Mouse (Mus musculus): Measurements from ENCODE around the gene Spint3. TPM values are rescaled to one million over a fixed set of nuclear protein-coding genes. Genes with fewer than 3 reads are reported as not detected.

The Spint3 gene
- polyA plus RNA-seq, 2 experiments, result not detected

GRCm38 (mm10) chr2:164563339-164564038 lies 9.8 kb downstream of the Spint3 start:
- H3K9me3 ChIP-seq (ENCODE audit: control insufficient read depth, low read length), result no peaks in the 10 kb centered on the region
- peak overlapping the region; percentile 25 to 31; a peak in 3 of 4 replicates for H3K4me3 ChIP-seq (ENCODE audit: insufficient read depth in 1 of 2, low read depth in 2 of 2, low read length in 2 of 2)
- H3K4me1 ChIP-seq (replicated peaks; ENCODE audit: control insufficient read depth in 2 of 2, insufficient read depth in 2 of 2, low read length in 1 of 2), result peaks cover 0 to 5% of the 10 kb centered on the region in 2 experiments; a peak in 1 of 4 replicates
- H3K4me2 ChIP-seq (ENCODE audit: low read depth), result peak overlapping the region; percentile 55
- H3K27me3 ChIP-seq (ENCODE audit: control insufficient read depth, insufficient read depth, low read length), result peaks cover 20% of the 10 kb centered on the region
- no peak overlapping the region for H3K9ac ChIP-seq (replicated peaks)
- WGBS (ENCODE audit: insufficient replicate concordance), result under 1% methylated on average over 32 of the region's 32 CpGs
- H3K36me3 ChIP-seq (replicated peaks; ENCODE audit: control insufficient read depth, insufficient read depth, low read depth), result no peaks in the 10 kb centered on the region
- TF ChIP-seq EP300 (IDR thresholded peaks at IDR 0.05; ENCODE audit: low read depth), result no peak
- peak; percentile 32; the same call in 1 of the 2 replicates for TF ChIP-seq CTCF (IDR thresholded peaks at IDR 0.05; ENCODE audit: low read depth)
- no peak overlapping the region for H3K27ac ChIP-seq
- DNase-seq (ENCODE audit: low read depth in 3 of 3, low spot score in 3 of 3) (no peak), ATAC-seq (ENCODE audit: insufficient read depth) (no peak)

GRCm38 (mm10) chr2:164562391-164563188 lies 10.7 kb downstream of the Spint3 start, which contains the start of gene Wfdc2:
Gene Wfdc2 (plus strand): TSS chr2:164562413.
- DNase-seq (ENCODE audit: low read depth in 3 of 3, low spot score in 3 of 3), result no peak
- Histone ChIP-seq H3K4me1 (replicated peaks; ENCODE audit: control insufficient read depth in 2 of 2, insufficient read depth in 2 of 2, low read length in 1 of 2) (peaks cover 0 to 5% of the 10 kb centered on the region in 2 experiments; a peak in 1 of 4 replicates), H3K4me3 (ENCODE audit: insufficient read depth in 1 of 2, low read depth in 2 of 2, low read length in 2 of 2) (peak within 1 kb of the TSS in 1 of 2 experiments; percentile 31; a peak in 2 of 4 replicates), H3K27me3 (ENCODE audit: control insufficient read depth, insufficient read depth, low read length) (peaks cover 20% of the 10 kb centered on the region), H3K9me3 (ENCODE audit: control insufficient read depth, low read length) (no peaks in the 10 kb centered on the region), H3K9ac (replicated peaks) (no peak within 1 kb of the TSS), H3K27ac (no peak within 1 kb of the TSS), H3K36me3 (replicated peaks; ENCODE audit: control insufficient read depth, insufficient read depth, low read depth) (no peaks in the 10 kb centered on the region), H3K4me2 (ENCODE audit: low read depth) (peak within 1 kb of the TSS; percentile 55)
- no peak for ATAC-seq (ENCODE audit: insufficient read depth)
- 12% methylated on average over 24 of the region's 24 CpGs for WGBS (ENCODE audit: insufficient replicate concordance)
- TF ChIP-seq EP300 (IDR thresholded peaks at IDR 0.05; ENCODE audit: low read depth), result no peak
- no peak for TF ChIP-seq CTCF (IDR thresholded peaks at IDR 0.05; ENCODE audit: low read depth)

GRCm38 (mm10) chr2:164560106-164560505 lies 13.2 kb downstream of the Spint3 start:
- no peak overlapping the region for H3K9ac ChIP-seq (replicated peaks)
- ATAC-seq (ENCODE audit: insufficient read depth) (no peak), DNase-seq (ENCODE audit: low read depth in 3 of 3, low spot score in 3 of 3) (no peak)
- no peak overlapping the region for H3K4me3 ChIP-seq (ENCODE audit: insufficient read depth in 1 of 2, low read depth in 2 of 2, low read length in 2 of 2)
- no peak overlapping the region for H3K4me2 ChIP-seq (ENCODE audit: low read depth)
- H3K27me3 ChIP-seq (ENCODE audit: control insufficient read depth, insufficient read depth, low read length), result peaks cover 20% of the 10 kb centered on the region
- H3K27ac ChIP-seq, result no peak overlapping the region
- WGBS (ENCODE audit: insufficient replicate concordance), result 73% methylated on average over 8 of the region's 8 CpGs
- H3K4me1 ChIP-seq (replicated peaks; ENCODE audit: control insufficient read depth in 2 of 2, insufficient read depth in 2 of 2, low read length in 1 of 2), result peaks cover 0 to 5% of the 10 kb centered on the region in 2 experiments; a peak in 1 of 4 replicates
- no peaks in the 10 kb centered on the region for H3K9me3 ChIP-seq (ENCODE audit: control insufficient read depth, low read length)
- H3K36me3 ChIP-seq (replicated peaks; ENCODE audit: control insufficient read depth, insufficient read depth, low read depth), result no peaks in the 10 kb centered on the region
- TF ChIP-seq CTCF (IDR thresholded peaks at IDR 0.05; ENCODE audit: low read depth) (no peak), EP300 (IDR thresholded peaks at IDR 0.05; ENCODE audit: low read depth) (no peak)

GRCm38 (mm10) chr2:164558991-164559645 lies 14.1 kb downstream of the Spint3 start:
- Histone ChIP-seq H3K4me2 (ENCODE audit: low read depth) (no peak overlapping the region), H3K9ac (replicated peaks) (no peak overlapping the region), H3K4me1 (replicated peaks; ENCODE audit: control insufficient read depth in 2 of 2, insufficient read depth in 2 of 2, low read length in 1 of 2) (peaks cover 0 to 5% of the 10 kb centered on the region in 2 experiments; a peak in 1 of 4 replicates), H3K36me3 (replicated peaks; ENCODE audit: control insufficient read depth, insufficient read depth, low read depth) (no peaks in the 10 kb centered on the region), H3K9me3 (ENCODE audit: control insufficient read depth, low read length) (no peaks in the 10 kb centered on the region), H3K4me3 (ENCODE audit: insufficient read depth in 1 of 2, low read depth in 2 of 2, low read length in 2 of 2) (no peak overlapping the region), H3K27ac (no peak overlapping the region), H3K27me3 (ENCODE audit: control insufficient read depth, insufficient read depth, low read length) (peaks cover 14% of the 10 kb centered on the region)
- ATAC-seq (ENCODE audit: insufficient read depth), result no peak
- 17% methylated on average over 16 of the region's 16 CpGs for WGBS (ENCODE audit: insufficient replicate concordance)
- no peak for DNase-seq (ENCODE audit: low read depth in 3 of 3, low spot score in 3 of 3)
- TF ChIP-seq EP300 (IDR thresholded peaks at IDR 0.05; ENCODE audit: low read depth), result no peak
- no peak for TF ChIP-seq CTCF (IDR thresholded peaks at IDR 0.05; ENCODE audit: low read depth)
